Mouse (Mus musculus): ENCODE data around the gene Jhy. TPM values are rescaled to one million over a fixed set of nuclear protein-coding genes. Genes with fewer than 3 reads are reported as not detected.
A peak's percentile ranks its signal among the peaks of the same experiment; 100 is the strongest.

The Jhy gene
- 0.16 TPM in 1 of 2 replicates, not detected in the other for polyA plus RNA-seq (2014; fragmentation: Nextera tagmentation; extraction: Ambion mirVana)

- Histone ChIP-seq H3K9me3 (ENCODE audit: control insufficient read depth, low read length) (no peaks in the 10 kb centered on the region), H3K4me1 (replicated peaks; ENCODE audit: control insufficient read depth, insufficient read depth, low read length) (no peaks in the 10 kb centered on the region), H3K4me2 (peak within 1 kb of the TSS; percentile 65), H3K27me3 (replicated peaks; ENCODE audit: control insufficient read depth, insufficient read depth, low read length) (peaks cover 36% of the 10 kb centered on the region), H3K9ac (ENCODE audit: low read depth, low read length) (no peak within 1 kb of the TSS), H3K4me3 (ENCODE audit: low read depth, low read length) (peak within 1 kb of the TSS; percentile 42), H3K27ac (ENCODE audit: low read depth, low read length) (no peak within 1 kb of the TSS), H3K36me3 (ENCODE audit: control insufficient read depth, insufficient read depth, low read length) (no peaks in the 10 kb centered on the region)
- WGBS: 2% methylated on average over 39 of the region's 51 CpGs
- DNase-seq (ENCODE audit: low spot score) (no peak), ATAC-seq (replicated peaks; ENCODE audit: low FRiP score) (0 out of 2 replicates have a peak, but pooled peaks have one; percentile 18)
Observed at GRCm38 (mm10) chr9:40963586-40964417, at the start of gene Jhy. Gene Jhy, minus strand, starts transcription at chr9:40964118.

DNA sequence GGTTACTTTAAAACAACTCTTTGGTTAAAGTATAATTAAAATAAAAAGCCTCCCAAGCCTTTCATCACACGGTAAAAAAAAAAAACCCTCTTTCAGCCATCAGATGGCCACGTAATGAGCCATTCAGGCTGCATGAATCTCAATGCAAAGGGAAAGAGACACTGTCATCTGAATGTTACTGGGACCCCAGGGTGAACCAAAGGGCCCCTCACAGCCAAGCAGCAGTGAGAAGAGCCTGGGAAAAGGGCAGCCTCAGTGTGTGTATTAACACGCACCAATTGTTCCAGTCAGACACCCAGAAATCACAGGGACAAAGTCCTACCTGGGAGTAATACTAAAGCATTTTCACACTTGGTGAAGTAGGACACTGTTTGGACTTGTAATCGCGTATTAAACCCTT lies 48.5 kb upstream of the Jhy start:
- Histone ChIP-seq H3K9ac (ENCODE audit: low read depth, low read length) (no peak overlapping the region), H3K4me1 (replicated peaks; ENCODE audit: control insufficient read depth, insufficient read depth, low read length) (no peaks in the 10 kb centered on the region), H3K4me2 (no peak overlapping the region), H3K36me3 (ENCODE audit: control insufficient read depth, insufficient read depth, low read length) (no peaks in the 10 kb centered on the region), H3K9me3 (ENCODE audit: control insufficient read depth, low read length) (no peaks in the 10 kb centered on the region), H3K27ac (ENCODE audit: low read depth, low read length) (no peak overlapping the region), H3K27me3 (replicated peaks; ENCODE audit: control insufficient read depth, insufficient read depth, low read length) (no peaks in the 10 kb centered on the region), H3K4me3 (ENCODE audit: low read depth, low read length) (no peak overlapping the region)
- 89% methylated on average over 5 of the region's 5 CpGs for WGBS
- DNase-seq (ENCODE audit: low spot score) (no peak), ATAC-seq (replicated peaks; ENCODE audit: low FRiP score) (no peak)

DNA sequence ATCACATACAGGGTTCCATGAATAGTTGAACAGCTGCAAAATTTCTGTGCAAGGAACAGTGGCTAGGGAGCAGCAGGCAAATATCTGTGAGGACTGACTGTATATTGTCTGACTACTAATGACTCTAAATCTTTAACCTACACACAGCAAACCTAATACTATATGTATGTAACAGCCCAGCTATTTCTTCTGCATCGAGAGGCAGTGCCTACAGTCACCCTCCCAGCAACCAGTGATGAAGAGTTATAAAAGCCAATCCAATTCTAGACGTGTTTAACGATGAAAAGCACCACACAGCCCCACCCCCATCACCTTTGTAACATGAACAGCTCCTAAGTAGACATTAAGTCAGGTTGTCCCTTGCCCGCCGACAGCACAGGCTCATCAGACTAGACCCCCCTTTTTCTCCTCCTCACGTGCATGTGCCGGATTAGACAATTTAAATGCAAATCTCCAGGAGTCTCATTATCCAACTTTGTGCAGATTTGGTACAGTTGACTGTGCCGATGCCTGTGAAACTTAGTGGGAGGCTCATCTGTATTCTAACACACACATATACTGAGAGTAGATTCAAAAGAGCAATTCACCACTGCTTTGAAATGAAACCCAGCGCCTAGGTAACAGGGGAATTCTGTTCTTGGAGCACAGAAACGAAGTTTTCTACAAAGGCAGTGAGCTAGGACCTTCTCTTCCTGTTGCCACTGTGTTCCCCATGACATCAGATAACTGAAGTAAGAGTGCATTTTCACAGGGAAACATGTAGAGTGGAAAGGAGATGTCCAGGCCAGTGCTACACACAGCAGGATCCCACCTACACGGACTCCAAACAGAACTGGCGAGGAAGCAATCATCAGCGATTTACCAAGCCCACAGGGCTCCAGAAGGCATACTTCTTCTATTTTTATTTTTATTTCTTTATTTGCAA lies 47.9 kb upstream of the Jhy start:
- no peak for ATAC-seq (replicated peaks; ENCODE audit: low FRiP score)
- H3K9ac ChIP-seq (ENCODE audit: low read depth, low read length): no peak overlapping the region
- H3K27ac ChIP-seq (ENCODE audit: low read depth, low read length): no peak overlapping the region
- no peak overlapping the region for H3K4me2 ChIP-seq
- WGBS: 84% methylated on average over 13 of the region's 13 CpGs
- no peak for DNase-seq (ENCODE audit: low spot score)
- H3K36me3 ChIP-seq (ENCODE audit: control insufficient read depth, insufficient read depth, low read length): no peaks in the 10 kb centered on the region
- no peaks in the 10 kb centered on the region for H3K9me3 ChIP-seq (ENCODE audit: control insufficient read depth, low read length)
- H3K27me3 ChIP-seq (replicated peaks; ENCODE audit: control insufficient read depth, insufficient read depth, low read length): no peaks in the 10 kb centered on the region
- no peaks in the 10 kb centered on the region for H3K4me1 ChIP-seq (replicated peaks; ENCODE audit: control insufficient read depth, insufficient read depth, low read length)
- H3K4me3 ChIP-seq (ENCODE audit: low read depth, low read length): no peak overlapping the region

DNA sequence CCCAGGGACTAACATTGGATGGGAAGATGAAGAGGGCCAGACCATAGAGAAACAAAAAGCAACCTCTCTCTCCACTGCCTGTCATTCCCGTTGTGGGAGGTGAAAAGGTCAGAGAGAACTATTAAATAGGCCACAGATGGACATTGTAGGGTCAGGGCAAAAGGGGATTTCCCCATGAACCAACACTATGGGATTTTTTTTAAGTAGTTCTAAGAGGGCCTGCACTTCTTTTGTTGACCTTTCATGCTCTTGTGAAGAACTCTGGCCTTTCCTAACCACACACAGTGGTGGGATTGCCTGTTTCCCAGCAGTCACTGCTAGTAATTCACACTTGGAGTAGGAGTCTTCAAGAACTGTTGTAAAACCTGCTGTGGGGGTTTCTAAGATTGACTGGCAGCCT lies 43.9 kb upstream of the Jhy start:
- Histone ChIP-seq H3K27me3 (replicated peaks; ENCODE audit: control insufficient read depth, insufficient read depth, low read length) (no peaks in the 10 kb centered on the region), H3K4me1 (replicated peaks; ENCODE audit: control insufficient read depth, insufficient read depth, low read length) (no peaks in the 10 kb centered on the region), H3K4me2 (no peak overlapping the region), H3K9me3 (ENCODE audit: control insufficient read depth, low read length) (no peaks in the 10 kb centered on the region), H3K36me3 (ENCODE audit: control insufficient read depth, insufficient read depth, low read length) (no peaks in the 10 kb centered on the region), H3K4me3 (ENCODE audit: low read depth, low read length) (no peak overlapping the region), H3K27ac (ENCODE audit: low read depth, low read length) (no peak overlapping the region), H3K9ac (ENCODE audit: low read depth, low read length) (no peak overlapping the region)
- WGBS: 48% methylated on average over 1 of the region's 1 CpGs
- DNase-seq (ENCODE audit: low spot score): no peak
- ATAC-seq (replicated peaks; ENCODE audit: low FRiP score): no peak

- DNase-seq (ENCODE audit: low spot score) (no peak), ATAC-seq (replicated peaks; ENCODE audit: low FRiP score) (no peak)
- H3K36me3 ChIP-seq (ENCODE audit: control insufficient read depth, insufficient read depth, low read length): no peaks in the 10 kb centered on the region
- H3K9me3 ChIP-seq (ENCODE audit: control insufficient read depth, low read length): no peaks in the 10 kb centered on the region
- no peaks in the 10 kb centered on the region for H3K27me3 ChIP-seq (replicated peaks; ENCODE audit: control insufficient read depth, insufficient read depth, low read length)
- no peaks in the 10 kb centered on the region for H3K4me1 ChIP-seq (replicated peaks; ENCODE audit: control insufficient read depth, insufficient read depth, low read length)
- H3K9ac ChIP-seq (ENCODE audit: low read depth, low read length): no peak within 1 kb of the TSS
- H3K4me2 ChIP-seq: no peak within 1 kb of the TSS
- WGBS: 23% methylated on average over 4 of the region's 4 CpGs
- H3K4me3 ChIP-seq (ENCODE audit: low read depth, low read length): no peak within 1 kb of the TSS
- no peak within 1 kb of the TSS for H3K27ac ChIP-seq (ENCODE audit: low read depth, low read length)
Observed at GRCm38 (mm10) chr9:41004415-41004814, 40.5 kb upstream of the Jhy start, which contains the start of gene Crtam. Gene Crtam, minus strand, starts transcription at chr9:41004628.

DNA sequence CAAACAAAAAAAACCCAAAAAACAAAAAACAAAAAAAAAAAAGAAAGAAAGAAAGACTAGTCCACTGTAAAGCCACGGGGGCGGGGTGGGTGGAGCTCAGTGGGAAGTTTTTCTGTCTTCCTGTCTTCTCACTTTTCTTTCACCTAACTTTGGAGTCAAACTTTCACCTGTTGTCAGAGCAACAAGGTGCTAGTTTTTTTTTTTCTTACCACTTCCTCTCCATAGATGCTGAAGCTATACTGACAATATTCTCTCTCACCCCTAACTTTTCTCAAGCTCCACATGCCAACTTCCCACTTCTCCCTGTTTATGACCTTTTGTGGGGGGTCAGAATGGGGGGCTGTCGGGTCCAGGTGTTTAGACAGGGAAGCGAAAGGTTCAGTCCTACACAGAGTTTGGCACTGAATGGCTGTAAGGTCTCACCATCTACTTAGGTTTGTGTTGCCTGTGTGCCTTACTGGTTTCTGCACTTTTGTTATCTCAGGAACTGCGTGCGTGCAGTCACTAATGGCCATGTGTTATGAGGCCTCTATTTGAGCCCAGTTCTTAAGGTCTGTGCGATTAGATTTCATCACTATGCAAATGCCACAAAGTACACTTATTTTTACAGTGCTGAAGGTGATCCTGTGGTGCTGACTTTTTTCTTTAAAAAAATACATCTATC lies 33.3 kb upstream of the Jhy start:
- H3K4me2 ChIP-seq: no peak overlapping the region
- H3K27me3 ChIP-seq (replicated peaks; ENCODE audit: control insufficient read depth, insufficient read depth, low read length): no peaks in the 10 kb centered on the region
- DNase-seq (ENCODE audit: low spot score) (no peak), ATAC-seq (replicated peaks; ENCODE audit: low FRiP score) (no peak)
- H3K36me3 ChIP-seq (ENCODE audit: control insufficient read depth, insufficient read depth, low read length): no peaks in the 10 kb centered on the region
- H3K4me3 ChIP-seq (ENCODE audit: low read depth, low read length): no peak overlapping the region
- H3K27ac ChIP-seq (ENCODE audit: low read depth, low read length): no peak overlapping the region
- WGBS: 79% methylated on average over 7 of the region's 7 CpGs
- no peaks in the 10 kb centered on the region for H3K4me1 ChIP-seq (replicated peaks; ENCODE audit: control insufficient read depth, insufficient read depth, low read length)
- H3K9ac ChIP-seq (ENCODE audit: low read depth, low read length): no peak overlapping the region
- no peaks in the 10 kb centered on the region for H3K9me3 ChIP-seq (ENCODE audit: control insufficient read depth, low read length)

DNA sequence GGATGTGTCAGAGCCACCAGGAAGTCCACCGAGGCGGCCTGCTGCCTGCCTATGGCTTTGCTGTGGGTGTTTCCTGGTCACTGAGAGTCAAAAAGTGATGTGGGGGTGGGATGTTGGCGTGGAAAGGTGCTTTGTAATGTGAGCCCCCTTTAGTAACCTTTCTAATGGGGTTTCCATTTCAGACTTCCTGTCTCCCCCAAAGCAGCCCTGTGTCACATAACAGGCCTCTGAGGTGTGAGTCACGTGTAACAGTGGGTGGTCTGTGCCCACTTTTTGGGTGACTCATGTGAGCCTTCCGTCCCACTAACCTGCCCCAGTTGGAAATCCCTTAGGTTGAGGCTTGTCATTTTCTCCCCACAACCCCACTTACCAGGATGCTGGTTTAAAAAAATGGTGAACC lies 30.2 kb upstream of the Jhy start:
- Histone ChIP-seq H3K9me3 (ENCODE audit: control insufficient read depth, low read length) (no peaks in the 10 kb centered on the region), H3K4me3 (ENCODE audit: low read depth, low read length) (no peak overlapping the region), H3K36me3 (ENCODE audit: control insufficient read depth, insufficient read depth, low read length) (no peaks in the 10 kb centered on the region), H3K27me3 (replicated peaks; ENCODE audit: control insufficient read depth, insufficient read depth, low read length) (no peaks in the 10 kb centered on the region), H3K9ac (ENCODE audit: low read depth, low read length) (no peak overlapping the region), H3K4me1 (replicated peaks; ENCODE audit: control insufficient read depth, insufficient read depth, low read length) (no peaks in the 10 kb centered on the region), H3K4me2 (no peak overlapping the region), H3K27ac (ENCODE audit: low read depth, low read length) (no peak overlapping the region)
- WGBS: 64% methylated on average over 5 of the region's 5 CpGs
- no peak for DNase-seq (ENCODE audit: low spot score)
- no peak for ATAC-seq (replicated peaks; ENCODE audit: low FRiP score)

DNA sequence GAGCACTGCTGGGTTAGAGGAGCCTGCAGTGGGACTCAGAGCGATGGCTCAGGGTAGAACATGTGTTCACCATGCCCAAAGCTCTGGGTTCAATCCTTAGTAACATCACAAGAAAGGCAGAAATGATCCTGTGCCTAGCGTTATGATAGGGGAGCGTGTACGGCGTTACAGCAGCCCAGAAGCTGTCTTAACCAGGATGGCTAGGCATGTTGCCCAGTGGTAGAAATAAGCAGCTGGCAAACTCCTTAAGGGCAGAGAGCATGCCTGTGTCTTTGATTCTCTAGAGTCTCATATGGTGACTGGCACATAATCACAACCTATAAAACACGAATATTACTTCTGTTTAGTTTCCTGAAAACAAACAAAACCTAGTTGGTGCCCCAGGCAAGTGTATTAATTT lies 27.6 kb upstream of the Jhy start:
- DNase-seq (ENCODE audit: low spot score) (no peak), ATAC-seq (replicated peaks; ENCODE audit: low FRiP score) (no peak)
- no peaks in the 10 kb centered on the region for H3K27me3 ChIP-seq (replicated peaks; ENCODE audit: control insufficient read depth, insufficient read depth, low read length)
- H3K4me1 ChIP-seq (replicated peaks; ENCODE audit: control insufficient read depth, insufficient read depth, low read length): no peaks in the 10 kb centered on the region
- H3K4me2 ChIP-seq: no peak overlapping the region
- no peaks in the 10 kb centered on the region for H3K36me3 ChIP-seq (ENCODE audit: control insufficient read depth, insufficient read depth, low read length)
- H3K9me3 ChIP-seq (ENCODE audit: control insufficient read depth, low read length): no peaks in the 10 kb centered on the region
- 80% methylated on average over 6 of the region's 6 CpGs for WGBS
- H3K4me3 ChIP-seq (ENCODE audit: low read depth, low read length): no peak overlapping the region
- H3K9ac ChIP-seq (ENCODE audit: low read depth, low read length): no peak overlapping the region
- H3K27ac ChIP-seq (ENCODE audit: low read depth, low read length): no peak overlapping the region

Measured in liver, embryonic 11.5 days (tissue).